Comparison of ENCODE assay signal across 10 mouse cellular contexts in the genomic region with DNA sequence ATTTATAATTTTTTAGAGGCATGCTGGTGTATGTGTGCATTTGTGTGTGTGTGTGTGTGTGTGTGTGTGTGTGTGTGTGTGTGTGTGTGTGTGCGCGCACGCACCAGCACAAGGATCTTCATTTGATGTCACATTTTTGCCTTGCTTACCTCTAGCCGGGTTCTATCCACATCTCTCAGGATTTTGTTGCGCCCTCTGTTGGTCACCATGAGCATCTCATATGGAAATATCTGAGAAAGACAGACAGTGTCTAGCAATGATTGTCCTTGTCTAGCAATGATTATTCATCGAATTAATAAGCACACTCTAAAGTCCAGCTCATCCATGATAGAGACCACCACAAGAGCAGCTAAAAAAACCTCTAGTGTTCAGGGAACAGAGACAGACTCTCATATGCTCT. TPM values are rescaled to one million over a fixed set of nuclear protein-coding genes. Genes with fewer than 3 reads are reported as not detected.
DNase-seq lines count a peak whose midpoint lies in the region; ATAC-seq lines count a peak whose summit lies in the region.
"Had no signal": no experiment of that assay in that cellular context is flagged by ENCODE, and none has a peak within 500 bp of the region (broad histone marks: within the 10 kb centered on the region; RNA-seq: fewer than 3 reads in every experiment).

No protein-coding gene starts in this region.

- H3K4me3 ChIP-seq in kidney, embryonic 14.5 days (ENCODE audit: low read length), result no peak overlapping the region
- H3K4me3 ChIP-seq: hindbrain, embryonic 15.5 days; midbrain, embryonic 12.5 days had no signal

- no peak for DNase-seq in frontal cortex, postnatal 10 days (ENCODE audit: low spot score in 2 of 2)
- DNase-seq in ovary, postnatal 14 days (ENCODE audit: low spot score), result peak; percentile 13
- DNase-seq in ovary, postnatal 10 days (ENCODE audit: low spot score), result no peak
- peak; percentile 70 for DNase-seq in brain, adult 2 months (ENCODE audit: low read depth, low spot score)
- DNase-seq in naive thymus-derived CD4-positive, alpha-beta T cell, adult 2 months (ENCODE audit: low read depth), result peak; percentile 63
- DNase-seq in adipocyte (ENCODE audit: low spot score), result no peak

- peaks cover 6% of the 10 kb centered on the region for H3K36me3 ChIP-seq in kidney, embryonic 14.5 days (ENCODE audit: control insufficient read depth, insufficient read depth, low read length)
- H3K36me3 ChIP-seq: midbrain, embryonic 12.5 days had no signal

- H3K27ac ChIP-seq in kidney, embryonic 14.5 days (ENCODE audit: low read depth, low read length), result no peak overlapping the region
- H3K27ac ChIP-seq: hindbrain, embryonic 15.5 days; midbrain, embryonic 12.5 days had no signal

- no peak overlapping the region for H3K4me2 ChIP-seq in kidney, embryonic 14.5 days (replicated peaks; ENCODE audit: low read depth, low read length)
- H3K4me2 ChIP-seq: hindbrain, embryonic 15.5 days; midbrain, embryonic 12.5 days had no signal

- no peaks in the 10 kb centered on the region for H3K27me3 ChIP-seq in kidney, embryonic 14.5 days (ENCODE audit: control insufficient read depth, insufficient read depth, low read length)
- H3K27me3 ChIP-seq: hindbrain, embryonic 15.5 days; midbrain, embryonic 12.5 days had no signal

- 64% methylated on average over 6 of the region's 6 CpGs for WGBS in kidney, embryonic 14.5 days

- no peaks in the 10 kb centered on the region for H3K9me3 ChIP-seq in kidney, embryonic 14.5 days (ENCODE audit: control insufficient read depth, low read length)
- H3K9me3 ChIP-seq: hindbrain, embryonic 15.5 days; midbrain, embryonic 12.5 days had no signal

- peak; percentile 67; the same call in 1 of the 2 replicates for ATAC-seq in frontal cortex, adult (ENCODE audit: low TSS enrichment)
- ATAC-seq in kidney, embryonic 14.5 days (ENCODE audit: low FRiP score, low TSS enrichment), result no peak

- no peak overlapping the region for H3K9ac ChIP-seq in kidney, embryonic 14.5 days (ENCODE audit: low read depth, low read length)
- H3K9ac ChIP-seq: hindbrain, embryonic 15.5 days; midbrain, embryonic 12.5 days had no signal

- peaks cover 6% of the 10 kb centered on the region; the same call in 1 of the 2 replicates for H3K4me1 ChIP-seq in kidney, embryonic 14.5 days (ENCODE audit: control insufficient read depth, insufficient read depth, low read length)
- H3K4me1 ChIP-seq: midbrain, embryonic 12.5 days had no signal

RNA-seq across cellular contexts. Expression of gene Afap1l2, which starts 31.2 kb away (rescaled TPM):
- 9.0 and 12.5 TPM in 2 replicates for polyA plus RNA-seq in kidney, embryonic 14.5 days (2014; fragmentation: Nextera tagmentation; extraction: Ambion mirVana)

Comparison
In these comparisons a context has a peak if more than half of its experiments do, and no peak if none do; other contexts are left out.
1. DNase-seq: peak in ovary, postnatal 14 days (single experiment), brain, adult 2 months (single experiment) and naive thymus-derived CD4-positive, alpha-beta T cell, adult 2 months (single experiment); none in frontal cortex, postnatal 10 days (0 of 2), ovary, postnatal 10 days (single experiment) and adipocyte (single experiment).